Mouse (Mus musculus) urinary bladder, adult 18-20 months (tissue): ENCODE results near the gene Gm43518.

Experiments used
- DNase-seq, 2 experiments: peaks; one replicate each; pipeline ENCODE4 v3.0.0; 2022; ENCODE audit warnings: low spot score in 2 of 2, mixed read lengths in 2 of 2

The Gm43518 gene

GRCm38 (mm10) chr5:123927118-123927517 is at the start of gene Gm43518:
Gene Gm43518 (plus strand): TSS chr5:123927418.
- no peak for DNase-seq

DNA sequence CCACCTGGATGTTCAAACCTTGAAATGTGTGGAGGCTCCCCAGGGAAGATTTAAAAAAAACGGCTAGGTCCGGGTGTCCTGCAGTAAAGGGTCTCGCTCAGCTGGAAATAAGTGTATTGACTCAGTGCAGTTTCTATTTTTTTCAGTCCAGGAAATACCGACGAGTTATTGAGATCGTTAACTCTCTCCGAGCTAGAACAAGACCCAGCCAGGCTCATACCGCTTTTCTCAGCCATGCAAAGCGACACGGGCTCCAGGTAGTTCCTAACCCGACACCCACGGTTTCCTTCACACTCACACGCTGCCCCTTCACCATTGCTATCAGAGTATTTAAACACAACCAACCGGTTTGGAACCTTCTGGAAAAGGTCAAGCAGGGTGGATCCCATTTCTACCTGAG is 49.2 kb upstream of the Gm43518 start:
- no peak for DNase-seq

DNA sequence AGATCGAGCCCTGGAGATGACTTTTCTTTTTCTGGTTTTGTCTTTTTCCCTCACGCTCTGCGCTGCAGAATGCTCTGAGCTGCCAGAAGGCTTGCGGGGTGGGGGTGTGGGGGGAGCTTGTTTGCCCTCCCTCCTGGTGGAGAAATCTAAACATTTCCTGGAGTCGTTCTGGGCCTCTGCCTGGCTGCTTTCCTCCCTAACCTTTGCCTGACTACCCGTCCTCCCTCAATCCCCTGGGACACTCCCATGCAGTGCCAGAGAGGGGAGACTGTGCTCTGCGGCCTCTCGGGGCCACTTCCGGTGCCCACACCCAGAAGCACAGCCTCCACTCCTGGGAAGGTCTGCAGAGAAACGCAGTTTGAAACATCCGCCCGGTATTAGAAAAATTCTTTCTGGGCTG is 47.3 kb upstream of the Gm43518 start, which contains the start of gene Hcar1:
TSS of gene Hcar1 (minus strand) at position 93 of the 400 bp plus-strand sequence.
- no peak for DNase-seq

- DNase-seq, result no peak
Observed at GRCm38 (mm10) chr5:123880778-123881177, 46.4 kb upstream of the Gm43518 start.

GRCm38 (mm10) chr5:123883891-123884290 is 43.3 kb upstream of the Gm43518 start:
- DNase-seq, result no peak

GRCm38 (mm10) chr5:123884332-123884731 is 42.9 kb upstream of the Gm43518 start:
- DNase-seq, result no peak

GRCm38 (mm10) chr5:123886365-123886764 is 40.9 kb upstream of the Gm43518 start:
- no peak for DNase-seq

- DNase-seq, result no peak
Observed at GRCm38 (mm10) chr5:123890312-123890711, 36.9 kb upstream of the Gm43518 start.

- no peak for DNase-seq
Observed at GRCm38 (mm10) chr5:123890987-123891386, 36.2 kb upstream of the Gm43518 start.

DNA sequence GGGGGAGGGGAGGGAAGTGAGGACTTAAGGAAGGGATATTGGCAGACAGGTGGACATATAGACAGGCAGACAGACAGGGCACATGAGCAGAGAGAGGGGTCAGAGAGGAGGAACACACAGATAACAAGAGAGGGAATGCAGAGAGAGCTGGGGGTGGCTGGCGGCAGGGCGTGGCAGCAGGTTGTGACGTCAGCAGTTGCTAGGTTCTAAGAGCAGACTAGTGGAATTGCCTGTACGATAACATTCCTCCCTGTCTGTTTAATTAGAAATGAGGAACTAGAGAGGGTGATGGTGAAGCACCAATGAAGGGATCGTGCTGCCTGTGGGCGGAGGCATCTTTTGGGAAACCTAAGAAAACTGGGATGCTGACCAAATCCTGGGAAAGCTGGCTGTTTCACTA is 35.5 kb upstream of the Gm43518 start:
- no peak for DNase-seq

GRCm38 (mm10) chr5:123893520-123893919 is 33.7 kb upstream of the Gm43518 start:
- DNase-seq, result no peak

- DNase-seq, result no peak
Observed at GRCm38 (mm10) chr5:123896395-123896794, 30.8 kb upstream of the Gm43518 start.

DNA sequence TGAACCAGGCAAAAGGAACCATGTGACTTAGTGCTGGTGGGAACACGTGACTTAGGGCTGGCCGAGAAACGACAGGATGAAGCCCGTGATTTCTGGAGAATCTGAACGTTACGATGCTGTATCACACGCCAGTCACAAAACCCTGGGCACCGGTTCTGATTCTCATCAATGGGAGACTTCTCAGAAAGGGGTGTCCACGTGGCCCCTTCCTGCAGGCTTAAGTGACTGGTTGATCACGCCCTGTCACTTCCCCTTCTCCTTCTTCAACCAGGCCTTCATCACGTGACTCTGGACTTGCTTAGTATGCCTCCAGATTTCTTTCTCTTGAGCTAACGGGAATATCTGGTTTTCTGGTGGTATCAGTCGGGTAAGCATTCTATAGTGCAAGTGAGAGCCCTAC is 29.9 kb upstream of the Gm43518 start:
- no peak for DNase-seq

GRCm38 (mm10) chr5:123904059-123904672 is 23.1 kb upstream of the Gm43518 start:
- no peak for DNase-seq

- DNase-seq, result no peak
Observed at GRCm38 (mm10) chr5:123906146-123906975, 20.9 kb upstream of the Gm43518 start.

DNA sequence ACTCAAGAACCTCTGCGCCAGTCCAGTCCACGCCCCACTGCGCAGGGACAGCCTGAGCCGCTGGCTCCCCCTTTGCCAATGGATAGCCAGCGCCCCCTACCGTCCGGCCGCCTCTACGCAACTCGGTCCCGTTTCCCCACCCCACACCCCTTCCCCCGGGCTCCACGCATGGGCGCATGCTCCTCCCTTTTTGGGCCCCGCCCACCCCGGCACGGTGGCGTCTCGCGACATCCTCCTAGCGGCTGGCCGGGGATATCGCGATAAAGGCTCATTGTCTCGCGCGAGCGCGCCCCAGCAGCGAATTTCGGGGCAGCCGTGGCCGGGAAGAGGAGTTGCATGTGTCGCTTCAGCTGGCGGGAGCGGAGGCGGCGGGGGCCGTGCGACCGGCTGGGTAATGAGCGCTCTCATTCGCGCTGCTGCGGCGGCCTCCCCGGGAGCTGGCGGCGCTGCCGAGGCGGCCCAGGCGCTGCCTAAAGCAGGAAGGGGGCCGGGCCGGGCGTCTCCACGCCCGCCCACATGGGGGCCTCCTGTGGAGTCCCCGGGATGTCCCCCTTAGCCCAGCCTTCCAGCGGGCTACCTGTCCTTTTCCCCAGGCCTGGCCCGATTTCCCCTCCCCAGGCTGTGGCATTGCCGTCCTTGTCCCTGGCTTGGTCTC is 20.1 kb upstream of the Gm43518 start, which contains the start of gene Denr:
TSS of gene Denr (plus strand) at position 200 of the 655 bp plus-strand sequence.
- peak; percentile 99 for DNase-seq

DNA sequence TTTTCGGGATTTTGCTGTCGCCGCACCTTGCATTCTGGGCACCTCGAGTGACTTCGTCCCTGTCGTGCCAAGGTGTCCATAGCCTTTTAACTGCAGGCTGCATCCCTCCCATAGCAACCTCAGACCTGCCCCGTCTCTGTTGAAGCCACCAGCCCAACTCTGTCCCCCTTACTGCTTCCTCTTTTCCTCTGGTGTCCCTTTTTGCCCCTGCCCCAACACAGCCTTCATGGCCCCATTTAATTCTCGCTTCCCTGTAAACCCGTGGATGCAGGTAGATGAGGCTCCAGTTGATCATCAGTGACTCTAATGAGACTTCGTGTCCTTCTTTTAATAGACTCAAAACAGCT is 19.6 kb upstream of the Gm43518 start:
- no peak for DNase-seq

GRCm38 (mm10) chr5:123914852-123915251 is 12.4 kb upstream of the Gm43518 start:
- DNase-seq, result no peak

DNA sequence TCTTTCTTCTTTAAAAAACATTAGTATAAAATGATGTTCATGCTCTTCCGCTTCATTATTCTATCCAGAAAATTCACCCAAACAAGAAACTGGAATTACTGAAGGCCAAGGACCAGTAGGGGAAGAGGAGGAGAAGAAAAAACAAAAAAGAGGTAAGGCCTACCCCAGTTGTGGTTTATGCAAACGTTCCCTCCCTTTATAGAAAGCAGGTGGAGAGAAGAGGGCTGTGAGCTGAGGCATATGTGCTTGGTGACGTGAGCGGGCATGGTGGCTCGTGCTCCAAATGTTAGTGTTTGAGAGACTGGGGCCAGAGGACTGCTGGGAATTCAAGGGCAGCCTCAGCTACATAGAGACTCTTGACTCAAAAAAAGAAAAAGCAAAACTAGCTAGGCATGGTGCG is 5.1 kb upstream of the Gm43518 start:
- DNase-seq, result no peak

DNA sequence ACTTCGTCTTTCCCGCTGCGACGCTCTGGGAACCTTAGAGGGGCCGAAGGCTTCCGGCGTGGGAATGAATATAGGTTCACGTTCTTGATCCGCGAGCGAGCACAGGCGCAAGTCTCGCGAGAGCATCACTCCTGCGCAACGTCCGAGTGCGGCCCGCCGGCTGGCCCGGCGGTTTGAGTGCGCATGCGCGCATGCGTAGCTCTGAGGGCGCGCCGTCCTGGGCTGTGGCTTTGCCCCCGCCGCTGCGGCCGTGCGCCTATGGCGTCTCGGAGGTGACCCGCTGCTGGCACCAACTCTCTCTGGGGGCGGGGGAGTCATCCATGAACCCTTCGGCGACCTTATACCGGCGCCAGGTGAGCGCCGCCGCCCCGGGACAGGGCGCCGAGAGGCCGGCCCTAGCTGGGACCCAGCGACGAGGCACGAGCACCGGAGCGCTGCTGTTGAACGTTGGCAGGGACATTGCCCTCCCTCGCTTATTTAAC is 3.3 kb downstream of the Gm43518 start, which contains the start of gene Ccdc62:
TSS of gene Ccdc62 (plus strand) at position 172 of the 482 bp plus-strand sequence.
- DNase-seq, result peak; percentile 78 to 88

- DNase-seq, result no peak
Observed at GRCm38 (mm10) chr5:123931131-123931530, 3.9 kb downstream of the Gm43518 start.

- no peak for DNase-seq
Observed at GRCm38 (mm10) chr5:123932927-123933326, 5.7 kb downstream of the Gm43518 start.
